Mouse (Mus musculus): ENCODE results near the gene Smco4.

Smco4 gene

DNA sequence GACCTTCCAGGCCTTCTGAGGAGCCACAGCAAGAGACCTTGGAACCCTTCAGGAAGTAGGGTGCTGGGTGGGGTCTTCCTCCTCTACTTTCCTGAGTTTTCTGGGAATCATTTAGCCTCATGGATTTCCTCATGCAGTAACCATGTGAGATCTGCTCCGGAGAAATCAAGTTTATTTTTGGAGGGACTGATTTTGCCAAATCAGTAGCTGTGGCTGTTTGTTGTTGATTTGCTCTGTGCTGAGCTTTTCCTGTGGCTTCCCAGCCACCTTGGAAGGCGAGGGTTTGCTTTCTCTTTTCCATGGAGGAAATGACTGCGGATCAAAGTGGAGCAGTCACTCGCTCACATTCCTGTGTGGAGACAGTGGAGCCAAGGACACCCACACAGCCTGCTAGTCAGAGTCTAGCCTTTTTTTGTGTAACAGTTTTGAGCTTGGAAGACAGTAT is 14.2 kb downstream of the Smco4 start:
- DNase-seq (ENCODE audit: low spot score) = no peak

DNA sequence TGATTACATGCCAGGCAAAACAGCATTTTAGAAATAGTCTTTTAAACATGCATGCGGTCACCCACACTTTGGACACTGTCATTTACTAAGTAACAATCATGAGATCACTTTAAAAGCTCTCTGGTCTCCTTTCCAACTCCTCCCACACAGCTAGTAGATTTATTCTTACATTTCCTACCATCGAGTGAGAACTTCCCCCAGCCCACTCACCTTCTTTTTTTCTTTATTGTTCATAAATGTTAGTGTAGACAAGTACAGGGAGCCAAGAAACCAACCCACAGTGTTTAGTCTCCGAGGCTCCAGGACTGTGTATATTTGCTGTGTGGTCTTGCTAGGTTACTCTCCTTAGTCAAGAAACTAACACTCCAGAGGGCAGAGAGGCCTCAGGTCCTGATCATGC is 16.1 kb downstream of the Smco4 start:
- no peak for DNase-seq (ENCODE audit: low spot score)

DNA sequence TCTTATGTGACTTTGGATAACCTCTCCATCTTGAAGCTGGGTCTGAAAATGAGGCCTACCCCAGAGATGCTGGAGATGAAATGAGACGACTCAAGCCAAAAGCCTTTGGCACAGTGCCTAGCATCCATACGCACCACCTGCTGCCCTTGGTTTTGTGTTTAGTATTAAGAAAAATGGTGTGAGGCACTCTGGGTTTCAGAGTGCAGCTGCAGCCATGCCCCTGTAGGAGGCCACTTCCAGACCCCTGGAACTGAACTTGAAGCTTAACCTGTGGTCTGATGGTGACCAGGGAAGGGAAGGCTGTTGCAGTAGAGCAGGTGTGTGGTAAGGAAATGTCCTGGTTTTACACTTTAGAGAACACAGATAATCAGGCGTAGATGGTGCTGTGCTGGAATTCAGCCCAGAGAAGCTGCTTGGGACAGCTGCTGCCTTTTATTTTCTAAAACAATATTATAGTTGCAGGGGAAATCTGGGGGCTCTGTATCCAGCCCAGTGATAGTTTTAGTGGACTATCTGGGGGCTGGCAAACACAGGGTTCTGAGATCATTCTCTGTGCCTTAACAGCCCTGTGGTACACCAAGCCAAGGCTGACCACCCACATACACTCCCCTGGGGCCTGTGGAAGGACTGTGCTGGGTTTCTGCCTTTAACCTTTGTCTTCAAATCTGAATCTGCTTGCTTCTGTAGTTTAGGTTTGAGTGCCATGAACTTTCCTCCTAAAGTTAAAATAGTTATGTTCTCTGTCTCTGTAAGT is 17.5 kb downstream of the Smco4 start:
- no peak for DNase-seq (ENCODE audit: low spot score)

DNA sequence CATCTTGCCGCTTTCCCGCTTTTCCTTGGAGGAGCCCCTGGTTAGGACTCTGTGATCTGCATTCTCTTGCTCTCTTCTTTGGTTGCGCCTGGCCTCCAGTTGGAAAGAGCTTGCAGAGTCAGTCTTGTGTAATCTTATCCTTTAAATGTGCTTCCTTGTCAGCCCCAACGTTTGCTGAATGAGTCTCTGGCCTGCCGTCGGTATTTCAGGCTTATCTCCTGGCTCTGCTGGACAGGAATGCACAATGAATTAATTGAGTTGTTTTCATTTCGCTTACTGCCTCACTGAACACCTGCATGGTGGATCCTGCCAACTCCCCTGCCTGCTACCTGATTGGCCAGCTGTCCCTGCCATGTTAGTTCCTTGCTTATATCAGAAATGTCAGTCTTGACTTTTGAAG is 19.7 kb downstream of the Smco4 start:
- DNase-seq (ENCODE audit: low spot score) = no peak

DNA sequence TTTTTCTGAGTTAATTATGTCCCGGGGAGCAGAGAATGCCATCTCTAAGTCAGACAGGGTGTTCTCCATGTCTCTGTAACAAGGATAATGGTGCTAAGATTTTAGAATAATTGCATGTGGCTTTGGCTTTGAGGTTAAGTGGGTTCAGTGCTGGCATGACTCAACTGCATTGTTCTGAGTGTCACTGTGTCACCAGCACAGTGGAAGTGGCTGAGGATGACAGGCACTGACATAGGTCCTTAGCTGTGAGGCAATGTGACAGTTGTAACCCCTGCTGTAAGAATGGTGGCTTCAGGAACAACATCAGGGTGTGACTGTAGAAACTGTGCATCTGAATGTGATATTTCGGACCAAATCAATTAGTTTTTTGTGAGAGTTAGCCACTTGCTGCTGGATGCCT is 22.8 kb downstream of the Smco4 start:
- no peak for DNase-seq (ENCODE audit: low spot score)

DNA sequence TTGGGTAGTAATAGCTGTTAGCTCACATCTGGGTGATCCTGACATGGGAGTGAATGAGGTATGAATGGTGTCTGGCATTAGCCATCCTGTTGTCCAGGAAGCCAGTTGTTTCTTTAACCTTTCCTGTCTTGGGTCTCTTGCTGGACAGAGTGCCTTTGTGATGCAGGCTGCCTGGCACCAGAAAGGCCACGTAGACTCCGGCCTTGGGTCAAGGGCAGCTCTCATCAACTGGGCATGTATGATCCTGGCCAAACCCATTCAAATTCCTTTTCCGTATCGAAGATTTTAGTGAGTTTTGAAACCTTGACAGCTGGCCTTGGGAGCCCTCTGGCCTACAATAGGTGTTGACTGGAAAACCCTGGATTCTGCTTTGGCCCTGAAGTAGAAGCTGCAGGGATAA is 24.7 kb downstream of the Smco4 start:
- no peak for DNase-seq (ENCODE audit: low spot score)

DNA sequence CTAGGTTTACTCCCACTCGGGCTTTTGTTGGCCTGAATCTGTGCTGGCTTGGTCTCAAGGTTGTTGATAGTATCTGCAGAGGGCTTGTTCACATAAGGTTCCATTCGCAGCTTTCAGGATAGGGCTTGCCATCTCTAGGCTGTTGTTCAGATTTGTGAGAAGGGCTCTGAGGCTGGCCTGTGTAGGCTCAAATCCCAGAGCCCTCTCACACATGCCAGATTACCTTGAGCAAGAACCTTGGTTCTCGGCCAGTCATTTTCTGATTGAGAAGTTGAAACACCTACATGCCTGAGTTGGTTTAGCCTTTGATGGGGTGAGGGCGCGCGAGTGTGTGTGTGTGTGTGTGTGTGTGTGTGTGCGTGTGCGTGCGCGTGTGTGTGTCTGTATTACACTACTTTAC is 29.1 kb downstream of the Smco4 start:
- DNase-seq (ENCODE audit: low spot score) = no peak

DNA sequence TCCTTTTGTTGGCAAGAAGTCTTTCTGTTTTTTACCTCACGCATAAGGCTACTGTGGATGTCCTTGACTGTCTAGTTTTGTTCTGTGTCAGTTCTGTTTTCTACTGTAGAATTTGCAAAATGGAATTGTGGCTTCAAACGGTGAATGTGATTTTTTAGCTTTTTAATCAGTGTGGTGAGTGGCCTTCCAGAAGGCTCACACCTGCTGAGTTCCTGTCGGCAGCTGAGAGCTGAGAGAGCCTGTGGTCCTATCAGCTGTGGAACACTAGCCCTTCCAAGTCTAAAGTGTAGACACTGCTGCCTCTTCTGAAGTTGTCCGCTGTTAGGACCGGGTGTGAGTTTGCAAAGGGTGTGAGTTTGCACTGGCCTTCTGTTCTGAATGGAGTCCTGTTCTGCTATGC is 29.7 kb downstream of the Smco4 start:
- no peak for DNase-seq (ENCODE audit: low spot score)

DNA sequence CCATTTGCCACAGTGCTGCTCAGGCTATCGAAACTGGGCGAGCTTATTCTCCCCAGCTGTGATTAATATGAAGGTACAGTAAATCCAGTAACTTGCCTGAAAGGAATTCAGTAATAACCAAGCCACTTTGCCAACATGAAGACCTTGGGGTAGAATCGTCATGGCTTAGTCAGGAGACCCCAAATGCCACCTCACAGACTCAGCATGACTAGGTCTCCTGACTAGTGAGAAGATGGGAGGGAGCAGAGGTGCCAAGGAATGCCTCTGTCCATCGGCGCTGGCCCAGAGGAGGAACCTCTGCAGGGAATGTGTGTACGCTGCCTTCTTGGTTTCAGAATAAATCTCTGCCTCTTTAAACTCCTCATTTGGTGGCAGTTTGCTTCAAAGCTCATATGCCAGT is 30.4 kb downstream of the Smco4 start:
- no peak for DNase-seq (ENCODE audit: low spot score)

DNA sequence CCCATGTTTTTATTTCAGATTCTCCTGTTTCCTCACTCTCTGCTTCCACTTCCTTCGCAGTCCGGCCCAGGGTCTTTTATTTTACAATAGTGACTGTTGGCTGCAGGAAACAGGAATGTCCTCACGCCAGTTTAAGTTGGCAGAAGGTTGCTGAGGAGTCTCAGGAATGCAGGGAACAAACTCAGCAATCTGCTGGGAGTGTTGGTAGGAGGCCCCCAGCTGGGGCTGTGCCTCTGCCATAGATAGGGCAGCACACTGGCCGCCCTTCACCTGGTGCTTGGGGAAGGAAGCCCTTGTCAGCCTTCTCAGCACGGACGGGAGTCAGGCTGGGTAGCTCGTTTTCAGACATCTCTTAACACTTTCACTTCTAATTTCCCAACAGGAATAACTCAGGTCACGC is 32.0 kb downstream of the Smco4 start:
- no peak for DNase-seq (ENCODE audit: low spot score)

DNA sequence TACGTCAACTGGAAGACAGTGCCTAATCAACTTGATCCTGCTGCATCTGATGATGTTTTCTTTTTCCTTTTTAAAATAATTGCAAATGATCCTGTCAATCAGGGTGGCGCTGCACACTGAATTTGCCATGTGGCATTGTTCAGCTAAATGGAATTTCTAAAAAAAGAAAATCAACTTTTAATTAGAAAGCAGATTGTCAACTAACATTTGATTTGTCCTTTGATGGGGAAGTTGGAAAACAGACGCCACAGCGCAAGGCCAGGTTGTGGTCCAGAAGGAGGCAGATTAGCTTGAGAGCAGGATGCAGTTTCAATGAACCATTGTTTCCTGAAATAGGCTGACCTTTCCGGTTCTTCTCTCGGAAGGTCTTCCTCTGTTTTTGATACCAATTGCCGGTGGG is 33.3 kb downstream of the Smco4 start:
- DNase-seq (ENCODE audit: low spot score) = peak; percentile 25

DNA sequence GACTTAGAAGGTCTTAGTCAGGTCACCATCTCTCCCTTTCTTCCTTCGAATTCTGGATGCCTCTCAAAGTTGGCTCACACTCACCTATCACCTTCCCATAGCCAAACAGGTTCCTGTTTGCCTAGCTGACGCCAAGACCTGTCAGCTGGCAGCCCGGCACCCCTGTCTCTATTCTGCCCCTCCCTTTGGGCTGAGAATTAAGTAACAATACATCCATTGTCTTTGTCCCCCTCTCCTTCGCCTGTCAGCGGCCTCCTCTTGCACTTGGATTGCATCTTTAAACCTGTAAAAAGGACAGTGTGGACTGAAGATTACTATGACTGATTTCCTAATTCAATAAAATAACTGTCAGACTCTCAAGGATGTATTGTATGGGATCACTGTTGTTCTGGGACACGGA is 34.6 kb downstream of the Smco4 start:
- no peak for DNase-seq (ENCODE audit: low spot score)

DNA sequence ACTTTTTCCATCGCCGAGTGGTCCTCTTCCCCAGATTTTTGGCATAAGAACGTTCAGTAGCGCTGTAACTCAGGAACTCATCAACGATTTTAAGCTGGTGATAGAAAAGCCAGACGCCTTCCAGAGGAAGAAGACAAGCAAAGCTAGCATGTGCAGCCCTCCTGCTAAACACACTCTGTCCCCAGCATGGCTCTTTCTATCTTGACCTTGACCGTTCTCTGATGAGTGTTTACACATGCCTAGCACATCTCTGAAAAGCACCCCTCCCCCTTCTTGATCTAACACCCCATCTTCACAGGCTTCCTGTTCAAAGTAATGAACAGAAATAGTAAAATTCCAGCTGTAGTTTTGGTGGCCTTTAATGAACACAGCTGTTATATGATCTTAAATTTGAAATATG is 35.1 kb downstream of the Smco4 start:
- no peak for DNase-seq (ENCODE audit: low spot score)

DNA sequence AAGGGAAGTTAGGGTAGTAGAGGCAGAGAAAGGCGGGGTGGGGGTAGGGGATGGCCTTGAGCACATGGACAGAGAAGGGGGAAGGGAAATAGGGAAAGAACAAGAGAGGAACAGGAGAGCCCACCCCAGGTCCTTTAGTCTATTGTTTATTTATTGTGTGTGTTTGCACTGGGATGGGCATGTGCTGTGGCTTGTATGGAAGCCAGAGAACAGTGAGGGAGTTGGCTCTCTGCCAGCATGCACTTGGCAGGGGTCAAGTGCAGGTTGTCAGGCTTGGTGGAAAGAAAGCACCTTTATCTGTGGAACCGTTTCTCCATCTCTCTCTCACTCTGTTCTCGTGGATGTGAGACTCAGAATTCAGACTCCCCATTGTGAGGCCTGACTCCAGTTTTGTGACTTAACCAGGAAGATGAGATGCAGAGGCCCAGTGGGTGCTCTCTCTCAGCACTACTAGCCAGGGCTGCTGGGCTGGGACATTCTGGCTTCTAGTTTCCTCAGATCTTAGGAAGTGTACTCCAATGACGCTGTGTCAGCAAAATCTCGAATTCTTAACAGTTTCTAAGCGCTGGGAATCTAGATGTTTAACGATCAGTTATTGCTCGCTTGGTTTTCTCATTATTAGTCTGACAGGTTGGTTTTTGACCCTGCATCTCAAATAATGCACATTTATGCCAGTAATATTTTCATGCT is 36.2 kb downstream of the Smco4 start:
- no peak for DNase-seq (ENCODE audit: low spot score)

DNA sequence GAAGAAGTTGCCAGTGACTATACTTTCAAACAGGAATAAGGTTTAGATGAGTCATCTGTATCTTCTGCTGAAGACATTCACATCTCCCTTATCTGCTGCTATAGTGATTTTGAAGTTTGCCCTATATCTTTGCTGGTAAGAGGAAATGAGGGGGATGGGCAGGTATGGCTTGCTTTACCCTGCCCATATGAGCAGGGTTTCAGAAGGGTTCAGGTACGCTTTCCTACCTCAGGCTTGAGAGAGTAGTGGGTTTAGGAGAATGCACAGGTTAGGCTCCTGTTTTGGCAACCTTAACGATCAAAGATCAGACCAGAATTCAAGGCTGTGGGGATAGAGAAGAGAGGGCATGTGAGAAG is 36.7 kb downstream of the Smco4 start:
- no peak for DNase-seq (ENCODE audit: low spot score)

DNA sequence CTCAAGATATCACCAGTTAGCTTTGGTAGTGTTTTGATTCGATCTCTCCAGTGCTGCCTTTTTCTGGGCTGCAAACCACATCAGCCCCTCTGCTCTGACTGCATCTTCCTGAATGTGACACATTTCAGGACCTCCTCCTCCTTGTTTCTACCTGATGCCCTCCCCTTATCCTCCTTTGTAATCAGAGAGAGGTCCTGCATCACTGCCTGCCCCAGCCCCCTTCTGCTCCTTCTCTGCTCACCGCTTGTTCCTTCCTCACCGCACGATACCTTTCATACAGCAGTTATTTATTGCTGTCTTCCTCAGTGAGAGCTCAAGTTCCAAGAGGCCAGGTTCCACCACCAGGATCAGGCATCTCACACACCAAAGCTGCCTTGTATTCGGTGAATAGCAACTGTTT is 38.0 kb downstream of the Smco4 start:
- no peak for DNase-seq (ENCODE audit: low spot score)

DNA sequence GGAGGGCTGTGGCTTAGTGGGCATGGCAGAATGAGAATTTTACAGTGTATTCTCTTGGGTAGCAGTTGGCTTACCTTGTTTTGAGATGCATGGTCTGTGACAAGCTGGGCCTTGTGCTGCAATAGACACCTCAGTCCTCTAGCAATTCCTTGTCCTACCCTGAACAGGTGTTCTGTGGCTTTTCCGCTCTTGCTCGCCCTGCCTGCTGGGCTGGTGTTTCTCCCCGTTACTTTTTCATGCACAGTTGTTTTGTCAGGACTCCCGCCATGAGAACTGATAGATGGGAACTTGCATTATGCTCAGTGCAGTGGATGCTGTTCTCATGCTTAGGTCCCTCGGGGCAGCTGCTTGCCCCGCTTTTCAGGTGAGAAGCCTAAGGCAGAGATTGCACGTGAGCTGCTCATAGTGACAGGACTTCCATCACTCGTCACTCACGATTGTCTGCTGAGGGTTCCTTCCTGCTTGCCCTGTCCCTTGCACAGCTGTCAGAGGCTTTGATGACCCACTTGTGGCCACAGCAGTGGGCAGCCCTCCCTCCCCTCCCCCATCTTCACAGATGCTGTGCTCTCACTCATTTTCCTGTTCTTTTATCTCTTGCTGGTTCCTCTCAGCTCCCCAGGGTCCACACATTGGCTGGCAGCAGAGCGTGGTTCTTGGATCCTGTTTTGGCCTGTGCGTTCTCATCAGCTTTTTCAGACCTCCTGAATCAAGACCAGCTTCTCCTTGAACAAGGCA is 40.3 kb downstream of the Smco4 start:
- DNase-seq (ENCODE audit: low spot score) = no peak

DNA sequence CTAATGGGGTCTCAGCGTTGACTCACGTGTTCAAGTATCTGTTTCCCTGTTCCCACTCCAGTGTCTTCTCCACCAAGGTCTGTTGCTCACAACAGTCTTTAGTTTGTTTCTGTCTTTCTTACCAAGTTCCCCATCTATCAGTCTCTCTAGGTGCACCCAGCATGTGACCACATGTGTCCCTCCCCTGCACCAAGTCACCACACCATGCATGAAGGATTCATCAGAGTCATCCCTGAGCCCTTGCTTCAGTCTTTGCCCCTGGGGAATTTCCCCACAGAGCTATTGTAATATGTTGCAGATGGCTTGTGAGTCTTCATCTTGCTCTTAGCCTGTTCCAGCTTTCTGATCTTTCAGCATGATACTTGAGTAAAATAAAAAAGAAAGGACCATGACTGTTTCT is 40.9 kb downstream of the Smco4 start:
- no peak for DNase-seq (ENCODE audit: low spot score)

DNA sequence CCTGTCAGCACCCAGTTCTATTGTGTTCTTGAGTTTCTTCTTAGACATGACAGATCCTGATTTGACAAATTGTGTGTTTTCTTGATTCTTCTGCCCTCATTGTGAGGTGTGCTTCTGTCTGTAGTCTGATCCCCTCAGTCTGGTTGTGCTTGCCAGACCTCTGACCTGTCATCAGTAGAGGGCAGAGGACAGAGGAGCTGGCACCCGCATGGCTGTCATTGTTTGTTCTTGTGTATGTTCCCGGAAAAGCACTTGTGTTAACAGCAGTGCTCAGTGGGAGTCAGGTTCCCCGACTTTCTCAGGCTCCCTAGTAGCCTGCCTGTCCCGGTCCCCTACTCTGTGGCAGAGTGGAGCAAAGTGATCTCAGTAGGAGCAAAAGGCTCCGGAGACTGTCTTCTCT is 42.2 kb downstream of the Smco4 start:
- no peak for DNase-seq (ENCODE audit: low spot score)

DNA sequence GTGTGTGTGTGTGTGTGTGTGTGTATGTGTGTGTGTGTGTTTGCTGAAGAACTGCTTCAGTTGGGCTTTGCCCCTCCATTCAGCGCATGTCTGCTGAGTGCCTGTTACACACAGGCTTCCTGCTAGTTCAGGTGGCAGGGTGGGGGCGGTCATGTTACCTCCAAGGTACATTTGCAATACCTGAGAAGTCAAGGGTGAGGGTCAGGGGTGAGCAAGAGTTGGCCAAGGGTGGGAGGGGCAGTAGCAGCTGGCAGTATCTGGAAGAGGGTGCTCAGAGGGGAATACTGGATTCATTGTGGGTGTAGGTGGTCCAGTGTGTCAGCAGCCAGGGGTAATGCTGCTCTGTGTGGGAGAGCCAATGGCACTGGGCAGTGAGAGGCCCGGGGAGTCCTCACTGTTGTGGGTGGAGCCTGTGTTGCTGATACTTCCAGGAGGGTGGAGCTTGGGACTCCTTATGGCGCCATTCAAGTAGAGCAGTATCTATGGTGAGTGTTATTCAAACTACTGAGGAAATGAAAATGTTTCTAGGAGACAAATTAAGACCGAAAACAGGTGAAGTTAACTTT is 43.7 kb downstream of the Smco4 start:
- no peak for DNase-seq (ENCODE audit: low spot score)

DNA sequence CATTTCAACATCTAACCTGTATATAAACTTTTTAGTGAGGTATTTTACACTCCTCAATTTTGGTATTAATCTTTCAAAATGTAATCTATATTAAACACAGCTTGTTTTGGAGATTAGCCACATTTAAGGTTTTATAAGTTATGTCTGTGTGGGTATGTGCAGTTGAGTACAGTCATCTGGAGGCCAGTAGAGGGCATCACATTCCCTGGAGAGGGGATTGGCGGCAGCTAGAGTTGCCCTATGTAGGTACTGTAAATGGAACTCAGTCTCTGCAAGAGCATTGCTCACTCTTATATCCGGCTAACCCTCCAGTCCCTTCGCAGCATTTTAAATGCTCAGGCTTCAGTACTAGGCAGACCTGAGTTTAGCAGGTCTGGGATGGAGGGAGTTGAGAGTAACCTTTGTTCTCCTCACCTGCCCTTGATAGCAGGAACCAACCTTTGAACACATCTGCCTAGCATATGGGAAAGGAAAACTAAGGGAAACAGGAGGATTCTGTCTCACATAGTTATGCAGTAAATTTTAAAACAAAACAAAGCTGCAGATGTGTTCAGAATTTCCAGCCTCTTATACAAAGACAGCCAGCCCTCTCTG is 44.3 kb downstream of the Smco4 start:
- no peak for DNase-seq (ENCODE audit: low spot score)

DNA sequence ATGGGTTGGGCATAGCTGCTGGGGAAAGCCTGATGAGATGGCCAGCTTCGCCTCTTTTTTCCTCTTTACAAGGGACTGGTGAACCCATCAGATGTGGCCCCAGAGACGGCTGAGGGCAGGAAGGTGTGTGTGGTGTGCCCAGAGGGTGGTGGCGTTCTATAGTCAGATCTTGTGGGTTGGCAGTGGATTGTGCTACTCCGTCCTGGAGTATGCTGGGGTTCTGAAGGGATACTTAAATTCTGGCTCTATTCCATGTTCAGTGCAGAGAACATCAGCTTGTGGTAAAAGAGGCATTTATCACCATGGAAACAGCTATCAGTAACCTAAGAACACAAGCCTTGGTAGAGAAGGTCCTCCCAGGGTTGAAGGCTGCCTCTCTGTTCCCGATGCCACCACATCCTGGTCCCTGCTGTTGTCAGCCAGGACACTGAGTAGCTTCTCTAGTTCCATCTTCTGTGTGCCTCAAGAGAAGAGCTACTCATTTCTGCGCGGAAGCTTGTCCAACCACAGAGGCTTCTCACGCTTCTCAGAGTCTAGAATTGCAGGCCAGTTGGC is 45.8 kb downstream of the Smco4 start:
- DNase-seq (ENCODE audit: low spot score) = no peak

Measured in layer of hippocampus, adult 11-12 months (tissue).